Mouse (Mus musculus): Measurements from ENCODE around the gene P4ha2.

The P4ha2 gene

GRCm38 (mm10) chr11:54100045-54100691, at the start of gene P4ha2:
Gene P4ha2, plus strand, starts transcription at chr11:54100095.
- in situ Hi-C loops (cut with MboI, MseI): loop anchor here (5.0 to 10.0 kb wide), 2 partner anchors 152 to 545 kb away; no protein-coding TSS in a partner anchor

GRCm38 (mm10) chr11:54050205-54050604, 49.7 kb upstream of the P4ha2 start:
- in situ Hi-C loops (cut with MboI, MseI): loop anchor here in 1 of 2 experiments (5.0 kb wide), 1 partner anchor 113 kb away; no protein-coding TSS in a partner anchor

- in situ Hi-C loops (cut with MboI, MseI): loop anchor here in 1 of 2 experiments (5.0 kb wide), 1 partner anchor 114 kb away; no protein-coding TSS in a partner anchor
Observed at GRCm38 (mm10) chr11:54051161-54051560, 48.7 kb upstream of the P4ha2 start.

GRCm38 (mm10) chr11:54052128-54052527, 47.8 kb upstream of the P4ha2 start:
- in situ Hi-C loops (cut with MboI, MseI): loop anchor here in 1 of 2 experiments (5.0 kb wide), 1 partner anchor 115 kb away; no protein-coding TSS in a partner anchor

DNA sequence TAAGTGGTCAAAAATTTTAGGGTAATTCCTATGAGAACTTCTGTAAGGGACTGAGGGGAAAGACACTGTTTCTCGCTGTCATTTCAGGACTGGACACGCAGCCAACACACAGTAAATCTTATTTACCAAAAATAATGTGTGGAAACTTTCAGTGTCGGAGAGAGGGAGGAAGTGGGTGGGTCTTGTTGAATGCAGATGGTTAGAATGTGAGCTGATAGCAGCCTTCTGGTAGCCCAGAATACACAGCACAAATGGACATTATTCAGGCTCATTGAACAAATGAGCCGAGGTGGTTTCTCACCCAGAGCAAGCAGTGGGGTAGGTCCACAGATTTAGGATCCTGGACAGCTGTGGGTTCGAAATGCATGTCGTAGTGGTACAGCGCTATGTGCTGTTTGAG, 46.8 kb upstream of the P4ha2 start:
- in situ Hi-C loops (cut with MboI, MseI): loop anchor here in 1 of 2 experiments (5.0 kb wide), 1 partner anchor 116 kb away; no protein-coding TSS in a partner anchor

- in situ Hi-C loops (cut with MboI, MseI): loop anchor here in 1 of 2 experiments (5.0 kb wide), 1 partner anchor 117 kb away; no protein-coding TSS in a partner anchor
Observed at GRCm38 (mm10) chr11:54054257-54054656, 45.6 kb upstream of the P4ha2 start.

DNA sequence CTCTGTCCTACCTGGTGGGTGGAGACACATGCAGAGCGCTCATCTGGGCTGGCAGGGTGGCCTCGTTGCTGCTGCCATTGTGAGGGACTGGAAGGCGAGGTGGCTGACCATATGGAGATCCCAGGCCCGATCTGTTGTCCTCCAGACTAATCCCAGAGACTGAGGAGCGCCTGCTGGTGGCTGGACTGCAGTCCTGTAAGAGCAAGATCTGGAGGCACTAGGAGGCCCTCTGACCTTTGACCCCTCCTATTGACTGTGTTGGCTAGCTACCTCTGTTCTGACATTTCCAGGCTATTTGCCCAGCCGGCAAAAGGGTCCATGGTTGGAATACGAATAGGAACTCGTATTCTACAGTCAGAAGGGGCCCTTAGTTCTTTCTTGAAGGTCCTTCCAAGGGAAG, 43.8 kb upstream of the P4ha2 start:
- in situ Hi-C loops (cut with MboI, MseI): loop anchor here (5.0 kb wide), 1 partner anchor 54 kb away; no protein-coding TSS in a partner anchor

DNA sequence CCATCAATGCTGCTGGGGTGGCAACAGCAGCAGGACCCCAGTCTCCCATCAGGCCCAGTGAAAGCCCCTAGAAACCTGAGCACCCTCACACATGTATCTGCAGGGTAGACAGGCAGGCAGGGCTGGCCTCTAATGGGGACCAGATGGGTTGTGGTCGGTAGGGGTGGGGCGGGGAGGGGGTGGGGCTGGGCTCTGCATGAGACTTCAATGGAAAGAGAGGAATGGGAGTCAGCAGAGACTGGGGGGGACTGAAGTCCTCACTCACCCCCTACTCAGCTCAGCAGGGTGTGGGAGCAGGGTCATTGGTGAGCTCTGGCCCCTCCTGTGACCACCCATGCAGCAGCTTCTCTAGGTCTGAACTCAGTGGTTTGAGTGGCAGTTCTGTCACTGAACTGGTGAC, 42.5 kb upstream of the P4ha2 start:
- in situ Hi-C loops (cut with MboI, MseI): loop anchor here (5.0 kb wide), 1 partner anchor 55 kb away; no protein-coding TSS in a partner anchor

DNA sequence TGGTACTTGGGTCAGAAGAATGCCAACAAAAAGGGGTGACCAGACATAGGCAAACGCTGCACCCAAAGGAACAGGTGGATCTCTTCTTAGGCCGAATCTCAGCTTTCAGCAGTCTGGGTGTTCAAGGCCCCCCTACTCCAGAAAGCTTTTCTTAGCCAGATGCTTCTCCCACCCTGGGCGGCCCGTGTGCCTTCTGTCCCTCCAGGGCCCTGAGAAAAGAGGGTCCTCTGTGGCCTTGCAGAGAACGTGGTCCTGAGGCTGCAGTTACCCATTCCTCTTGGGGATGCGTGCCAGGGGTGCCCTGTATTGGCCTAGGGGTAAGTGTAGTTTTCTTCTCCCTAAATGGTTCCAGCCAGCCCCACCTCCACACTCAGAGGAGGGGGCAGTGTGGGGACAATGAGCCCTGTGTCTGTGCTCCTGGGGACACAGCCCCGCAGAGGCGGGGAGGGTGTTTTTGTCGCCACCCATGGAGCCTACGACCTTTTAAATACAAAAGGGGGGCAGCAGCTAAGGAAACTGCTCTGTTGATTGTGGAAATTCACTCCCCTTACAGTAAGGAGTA, 41.8 kb upstream of the P4ha2 start:
- in situ Hi-C loops (cut with MboI, MseI): loop anchor here (5.0 kb wide), 1 partner anchor 56 kb away; no protein-coding TSS in a partner anchor

GRCm38 (mm10) chr11:54058643-54059042, 41.3 kb upstream of the P4ha2 start:
- in situ Hi-C loops (cut with MboI, MseI): loop anchor here (5.0 kb wide), 1 partner anchor 56 kb away; no protein-coding TSS in a partner anchor

DNA sequence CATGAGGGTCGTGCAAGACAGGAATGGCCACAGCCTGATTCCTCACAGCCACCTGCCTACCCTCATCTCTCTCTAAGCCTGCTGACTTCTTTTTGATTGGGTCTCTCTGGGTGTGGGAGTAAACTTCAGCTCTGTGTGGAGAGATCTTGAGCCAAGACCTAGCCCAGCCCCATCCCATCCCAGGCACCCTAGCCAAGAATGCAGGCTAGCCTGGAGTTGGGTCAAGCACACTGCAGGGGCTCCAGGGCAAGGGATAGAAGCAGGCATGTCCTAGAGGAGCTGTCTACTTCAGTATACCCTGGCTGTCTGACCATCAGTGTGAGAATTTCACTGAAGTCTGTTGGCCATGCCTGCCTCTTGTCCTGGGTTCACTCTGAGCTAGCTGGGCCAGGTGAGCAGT, 40.4 kb upstream of the P4ha2 start:
- in situ Hi-C loops (cut with MboI, MseI): loop anchor here (5.0 kb wide), 1 partner anchor 57 kb away; no protein-coding TSS in a partner anchor

- in situ Hi-C loops (cut with MboI, MseI): no loop called here
Observed at GRCm38 (mm10) chr11:54060316-54060715, 39.6 kb upstream of the P4ha2 start.

DNA sequence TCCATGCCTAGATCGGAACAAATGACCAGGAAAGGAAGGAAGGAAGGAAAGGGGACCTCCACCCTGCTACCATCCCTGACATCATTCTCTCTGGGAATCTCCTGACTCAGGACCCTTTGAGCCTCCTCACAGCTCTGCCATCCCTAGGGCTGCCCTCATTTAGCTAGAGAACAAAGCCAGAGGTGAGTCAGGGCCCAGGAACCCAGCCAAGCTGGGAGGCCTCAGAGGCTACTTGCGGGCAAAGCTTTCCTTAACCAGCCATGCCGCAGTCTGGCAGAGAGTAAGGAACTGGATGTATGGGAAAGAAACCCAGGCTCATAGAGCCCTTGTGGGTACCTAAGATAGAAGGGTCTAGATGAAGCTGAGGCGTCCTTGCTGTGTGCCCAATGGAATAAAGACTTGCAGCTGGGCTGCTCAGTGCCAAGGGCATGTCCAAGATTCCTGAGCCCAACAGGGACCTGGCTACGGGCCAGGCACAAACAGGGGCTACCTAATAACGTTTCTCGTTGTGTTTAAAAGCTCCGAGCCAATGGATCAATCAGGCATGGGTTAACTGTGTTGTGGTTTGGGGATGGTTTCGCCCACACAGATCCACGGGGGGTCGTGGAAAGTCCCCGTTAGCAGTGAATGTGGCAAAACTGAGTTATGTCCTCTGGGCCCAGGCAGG, 37.7 kb upstream of the P4ha2 start:
- in situ Hi-C loops (cut with MboI, MseI): no loop called here

DNA sequence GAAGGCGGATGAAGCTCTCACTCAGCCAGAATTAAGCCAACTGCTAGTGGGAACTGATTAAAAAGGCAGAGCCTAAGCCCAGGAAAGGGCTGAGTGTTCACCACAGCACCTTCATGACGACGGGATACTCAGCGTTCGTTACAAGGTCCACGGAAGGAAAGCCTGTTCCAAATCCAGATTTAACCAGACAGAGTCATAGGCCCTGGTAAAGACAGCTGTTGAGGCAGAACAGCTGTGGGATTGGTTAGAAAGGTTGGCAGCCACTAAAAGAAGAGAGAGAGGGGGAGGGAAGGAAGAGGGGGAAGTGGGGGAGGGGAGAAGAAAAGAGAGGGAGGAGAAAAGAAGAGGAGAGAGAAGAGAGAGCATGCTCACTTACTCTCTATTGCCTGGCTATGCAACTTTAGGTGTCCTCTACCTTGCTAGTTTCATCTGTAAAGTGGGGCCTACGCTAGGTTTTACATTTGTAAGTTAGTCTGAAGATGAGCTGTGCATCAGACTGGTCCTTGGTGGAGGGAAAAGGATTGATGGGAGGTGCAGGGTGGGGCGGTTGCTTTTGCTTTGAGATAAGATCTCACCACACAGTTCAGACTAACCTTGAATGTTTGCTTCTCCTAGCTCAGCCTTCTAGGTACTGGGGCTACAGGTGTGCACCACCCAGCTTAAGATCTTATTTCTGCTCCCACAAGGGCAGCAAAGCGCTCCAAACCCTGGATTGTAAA, 37.0 kb upstream of the P4ha2 start:
- in situ Hi-C loops (cut with MboI, MseI): no loop called here

DNA sequence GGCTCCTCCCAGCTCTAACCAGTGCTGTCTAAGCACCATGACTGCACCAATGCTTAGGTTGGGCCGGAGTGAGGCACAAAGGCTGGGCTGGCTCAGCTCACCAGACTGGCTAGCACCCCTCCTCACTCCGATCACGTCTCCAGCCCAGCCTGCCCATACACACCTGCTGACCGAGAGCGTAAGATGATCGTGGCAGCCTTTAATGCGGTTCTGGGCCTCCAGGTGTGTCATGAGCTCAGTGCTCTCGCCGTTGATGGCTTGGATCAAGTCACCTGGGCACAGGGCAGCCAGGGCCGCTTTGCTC, 36.5 kb upstream of the P4ha2 start:
- in situ Hi-C loops (cut with MboI, MseI): no loop called here

GRCm38 (mm10) chr11:54064412-54064978, 35.4 kb upstream of the P4ha2 start:
- in situ Hi-C loops (cut with MboI, MseI): no loop called here

DNA sequence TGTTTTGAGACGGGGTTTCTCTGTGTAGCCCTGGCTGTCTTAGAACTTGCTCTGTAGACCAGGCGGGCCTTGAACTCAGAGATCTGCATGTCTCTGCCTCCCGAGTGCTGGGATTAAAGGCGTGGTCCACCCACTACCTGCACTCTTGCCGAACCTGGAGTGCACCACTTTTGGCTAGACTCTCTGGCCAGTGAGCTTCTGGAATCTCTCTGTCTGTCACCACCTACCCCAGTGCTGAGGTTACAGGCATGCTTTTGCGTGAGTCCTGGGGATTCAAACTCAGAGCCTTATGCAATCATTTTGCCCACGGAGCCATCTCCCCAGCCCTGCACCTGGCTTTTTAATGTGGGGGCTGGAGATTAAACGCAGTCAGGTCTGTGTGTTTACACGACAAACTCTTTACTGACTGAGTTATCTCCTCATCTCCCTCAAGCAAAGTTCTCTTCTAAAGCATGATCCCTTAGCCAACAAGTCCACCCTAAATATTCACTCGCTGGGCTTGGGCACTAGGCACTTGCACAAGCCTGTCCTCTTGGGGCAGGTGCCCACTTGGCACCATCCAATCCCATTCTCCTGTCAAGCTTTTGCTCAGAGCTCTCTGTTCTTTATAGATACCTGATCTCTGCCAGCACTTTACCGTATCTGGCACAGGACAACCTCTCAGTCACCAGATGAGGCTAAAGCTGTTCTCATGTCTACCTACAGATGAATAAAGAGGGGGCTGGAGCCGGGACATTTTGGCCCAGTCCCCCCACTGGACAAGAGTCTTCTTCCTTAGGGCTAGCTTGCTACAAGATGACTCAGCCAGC, 34.6 kb upstream of the P4ha2 start:
- in situ Hi-C loops (cut with MboI, MseI): no loop called here

- in situ Hi-C loops (cut with MboI, MseI): no loop called here
Observed at GRCm38 (mm10) chr11:54065915-54066178, 34.0 kb upstream of the P4ha2 start.

DNA sequence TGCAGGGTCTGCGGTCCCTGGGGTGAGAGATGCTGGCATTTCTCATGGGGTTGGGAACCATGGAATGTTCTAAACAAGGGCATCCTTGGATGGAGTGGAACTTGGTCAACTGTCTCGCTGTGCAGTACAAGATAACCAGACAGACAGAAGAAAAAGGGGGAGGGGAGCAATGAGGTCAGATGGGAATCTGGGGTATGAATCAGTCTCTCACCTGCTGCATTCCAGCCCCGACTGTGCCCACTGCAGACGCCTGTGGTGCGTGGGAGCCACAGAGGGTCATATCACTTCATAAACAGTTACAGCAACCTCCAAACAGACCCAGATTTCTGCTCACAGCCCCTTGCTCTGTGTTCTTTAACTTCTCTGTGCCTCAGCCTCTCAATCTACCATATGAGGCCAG, 33.5 kb upstream of the P4ha2 start:
- in situ Hi-C loops (cut with MboI, MseI): no loop called here

DNA sequence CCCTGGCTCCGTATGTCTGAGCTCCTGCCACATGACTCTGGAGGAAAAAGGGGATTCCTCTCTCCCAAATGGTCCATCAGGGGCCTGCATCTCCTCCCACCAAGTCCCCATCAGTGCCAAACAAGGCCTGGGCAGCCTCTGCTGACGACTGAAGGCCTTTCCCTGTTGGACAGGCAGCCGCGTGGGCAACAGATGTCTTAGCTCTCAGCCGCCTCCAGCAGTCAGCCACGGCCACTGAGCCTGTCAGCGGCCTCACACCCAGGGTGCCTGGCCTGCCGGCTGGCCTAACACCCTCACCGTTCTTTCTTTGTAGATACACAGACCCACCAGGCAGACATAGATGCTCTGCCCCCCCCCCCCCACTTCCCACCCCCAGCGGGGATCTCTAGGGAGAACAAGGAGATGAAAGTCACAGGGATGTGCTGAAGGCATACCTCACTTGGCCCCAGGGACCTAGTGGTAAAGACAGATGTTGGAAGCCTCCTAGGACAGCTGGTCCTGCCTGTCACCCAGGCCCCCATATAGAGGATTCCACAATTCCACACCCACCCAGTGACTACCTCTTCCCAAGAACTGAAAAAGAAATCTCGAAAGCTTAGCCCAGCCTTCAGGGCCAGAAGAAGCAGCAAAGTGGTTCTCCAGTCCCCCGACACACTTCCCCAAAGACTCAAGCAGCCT, 32.4 kb upstream of the P4ha2 start:
- in situ Hi-C loops (cut with MboI, MseI): no loop called here

All from T-helper 17 cell (primary cell).